Mouse (Mus musculus) neural tube, embryonic 12.5 days (tissue): ENCODE measurements around the gene Eif4b. TPM values are rescaled to one million over a fixed set of nuclear protein-coding genes. Genes with fewer than 3 reads are reported as not detected.

Source experiments
- ATAC-seq: fragments of 200-750 bp; cut with Nextera tagmentation; 2 replicates; pipeline ENCODE4 v1.8.0; 2017; ENCODE audit warnings: low read depth, mild to moderate bottlenecking, moderate TSS enrichment, moderate library complexity; ENCODE audit not compliant: low FRiP score
- H3K27ac ChIP-seq: fragments of 300-500 bp; sonication (generic); 2 replicates; pipeline ENCODE4 v1.5.1; 2016
- H3K27me3 ChIP-seq: fragments of 300-500 bp; sonication (generic); replicated peaks from 2 replicates; pipeline ENCODE4 v1.6.1; 2016; ENCODE audit warnings: mild to moderate bottlenecking
- H3K36me3 ChIP-seq: fragments of 300-500 bp; sonication (generic); 2 replicates; pipeline ENCODE4 v1.6.1; 2016; ENCODE audit warnings: mild to moderate bottlenecking
- H3K4me1 ChIP-seq: fragments of 300-500 bp; sonication (generic); 2 replicates; pipeline ENCODE4 v1.6.1; 2016
- H3K4me2 ChIP-seq: fragments of 300-500 bp; sonication (generic); replicated peaks from 2 replicates; pipeline ENCODE4 v1.6.1; 2016; ENCODE audit warnings: mild to moderate bottlenecking
- H3K4me3 ChIP-seq: fragments of 300-500 bp; sonication (generic); 2 replicates; pipeline ENCODE4 v1.5.1; 2016
- H3K9ac ChIP-seq: fragments of 300-500 bp; sonication (generic); 2 replicates; pipeline ENCODE4 v1.6.1; 2016; ENCODE audit warnings: mild to moderate bottlenecking
- H3K9me3 ChIP-seq: fragments of 300-500 bp; sonication (generic); 2 replicates; pipeline ENCODE4 v1.6.1; 2016; ENCODE audit warnings: mild to moderate bottlenecking
- WGBS: fragments of 180-500 bp; shearing (Covaris S2); methylation state at CpG from one replicate; pipeline ENCODE4 v1.1.7; 2016; 5-methylcytosine and 5-hydroxymethylcytosine counted together
- polyA plus RNA-seq: library from polyadenylated mRNA; unstranded; fragments of >200 nt; fragmentation: Nextera tagmentation; extraction: Ambion mirVana; gene quantifications from 2 replicates; pipeline ENCODE4 v1.2.1, GENCODE M21; 2016

The Eif4b gene
- polyA plus RNA-seq, 1 experiment from 2014 or later = 92.3 TPM

GRCm38 (mm10) chr15:102136129-102136758 lies 62.7 kb downstream of the Eif4b start, which contains the start of gene Spryd3:
Gene Spryd3 (minus strand): TSS chr15:102136234.
- H3K27ac ChIP-seq = peak within 1 kb of the TSS; percentile 15; the same call in 1 of the 2 replicates
- H3K9me3 ChIP-seq = no peaks in the 10 kb centered on the region
- peak within 1 kb of the TSS; percentile 88 for H3K4me3 ChIP-seq
- no peaks in the 10 kb centered on the region for H3K27me3 ChIP-seq
- peak within 1 kb of the TSS; percentile 87 for H3K9ac ChIP-seq
- under 1% methylated on average over 50 of the region's 50 CpGs for WGBS
- H3K4me2 ChIP-seq = peak within 1 kb of the TSS; percentile 77
- peaks cover 18% of the 10 kb centered on the region for H3K36me3 ChIP-seq
- ATAC-seq = peak; percentile 99
- peaks cover 12% of the 10 kb centered on the region for H3K4me1 ChIP-seq

GRCm38 (mm10) chr15:102141120-102141519 lies 67.5 kb downstream of the Eif4b start:
- peaks cover 10% of the 10 kb centered on the region for H3K4me1 ChIP-seq
- H3K4me2 ChIP-seq = no peak overlapping the region
- no peaks in the 10 kb centered on the region for H3K36me3 ChIP-seq
- H3K27me3 ChIP-seq = peaks cover 34% of the 10 kb centered on the region
- H3K4me3 ChIP-seq = no peak overlapping the region
- ATAC-seq = no peak
- 90% methylated on average over 5 of the region's 5 CpGs for WGBS
- H3K9ac ChIP-seq = no peak overlapping the region
- no peaks in the 10 kb centered on the region for H3K9me3 ChIP-seq
- no peak overlapping the region for H3K27ac ChIP-seq

GRCm38 (mm10) chr15:102142914-102143912 lies 69.6 kb downstream of the Eif4b start:
- no peak for ATAC-seq
- no peak overlapping the region for H3K4me3 ChIP-seq
- H3K9me3 ChIP-seq = no peaks in the 10 kb centered on the region
- H3K4me1 ChIP-seq = peaks cover 8% of the 10 kb centered on the region
- 60% methylated on average over 23 of the region's 23 CpGs for WGBS
- H3K9ac ChIP-seq = no peak overlapping the region
- H3K27ac ChIP-seq = no peak overlapping the region
- no peak overlapping the region for H3K4me2 ChIP-seq
- H3K27me3 ChIP-seq = peaks cover 36% of the 10 kb centered on the region
- no peaks in the 10 kb centered on the region for H3K36me3 ChIP-seq

- no peak for ATAC-seq
- Histone ChIP-seq H3K27me3 (peaks cover 36% of the 10 kb centered on the region), H3K9ac (0 out of 2 replicates have a peak within 1 kb of the TSS, but pooled peaks have one; percentile 40), H3K36me3 (no peaks in the 10 kb centered on the region), H3K4me2 (peak within 1 kb of the TSS; percentile 46), H3K9me3 (no peaks in the 10 kb centered on the region), H3K4me1 (peaks cover 8% of the 10 kb centered on the region), H3K27ac (no peak within 1 kb of the TSS), H3K4me3 (peak within 1 kb of the TSS; percentile 11; the same call in 1 of the 2 replicates)
- WGBS = 5% methylated on average over 22 of the region's 22 CpGs
These were observed 70.7 kb downstream of the Eif4b start, which contains the start of gene Igfbp6 for GRCm38 (mm10) chr15:102144274-102144711. Gene Igfbp6 (plus strand): TSS chr15:102144362.

GRCm38 (mm10) chr15:102144726-102145125 lies 71.2 kb downstream of the Eif4b start:
- H3K27me3 ChIP-seq = peaks cover 36% of the 10 kb centered on the region

GRCm38 (mm10) chr15:102145330-102145729 lies 71.8 kb downstream of the Eif4b start:
- Histone ChIP-seq H3K36me3 (no peaks in the 10 kb centered on the region), H3K27ac (no peak overlapping the region), H3K27me3 (peaks cover 36% of the 10 kb centered on the region), H3K4me3 (no peak overlapping the region), H3K9ac (no peak overlapping the region), H3K4me2 (no peak overlapping the region), H3K9me3 (no peaks in the 10 kb centered on the region), H3K4me1 (peaks cover 8% of the 10 kb centered on the region)
- WGBS = 86% methylated on average over 10 of the region's 10 CpGs
- no peak for ATAC-seq

More at GRCm38 (mm10) chr15:102144726-102145125, 71.2 kb downstream of the Eif4b start:
- Histone ChIP-seq H3K4me2 (peak overlapping the region; percentile 46), H3K9me3 (no peaks in the 10 kb centered on the region), H3K4me1 (peaks cover 8% of the 10 kb centered on the region), H3K4me3 (peak overlapping the region; percentile 11; the same call in 1 of the 2 replicates), H3K27ac (no peak overlapping the region), H3K9ac (0 out of 2 replicates have a peak overlapping the region, but pooled peaks have one; percentile 40), H3K36me3 (no peaks in the 10 kb centered on the region)
- 16% methylated on average over 19 of the region's 19 CpGs for WGBS
- ATAC-seq = no peak

GRCm38 (mm10) chr15:102146089-102146488 lies 72.5 kb downstream of the Eif4b start:
- no peak overlapping the region for H3K27ac ChIP-seq
- no peak overlapping the region for H3K4me3 ChIP-seq
- H3K9me3 ChIP-seq = no peaks in the 10 kb centered on the region
- H3K4me2 ChIP-seq = no peak overlapping the region
- H3K36me3 ChIP-seq = no peaks in the 10 kb centered on the region
- H3K4me1 ChIP-seq = peaks cover 8% of the 10 kb centered on the region
- 92% methylated on average over 5 of the region's 5 CpGs for WGBS
- peaks cover 36% of the 10 kb centered on the region for H3K27me3 ChIP-seq
- no peak for ATAC-seq
- H3K9ac ChIP-seq = no peak overlapping the region

Other genes starting within 250 kb of the Eif4b start
- 1.6 and 2.5 TPM in 2 replicates for gene Krt1, start 223.0 kb upstream of the Eif4b start, polyA plus RNA-seq
- not detected in 2 replicates for gene Krt77, start 204.1 kb upstream of the Eif4b start, polyA plus RNA-seq
- not detected in 2 replicates for gene Krt76, start 180.9 kb upstream of the Eif4b start, polyA plus RNA-seq
- not detected in 2 replicates for gene Krt4, start 149.0 kb upstream of the Eif4b start, polyA plus RNA-seq
- gene Krt79, start 133.4 kb upstream of the Eif4b start, polyA plus RNA-seq = 0.18 TPM in 1 of 2 replicates, not detected in the other
- gene Krt78, start 119.5 kb upstream of the Eif4b start, polyA plus RNA-seq = 0.05 TPM in 1 of 2 replicates, not detected in the other
- 5.4 and 6.8 TPM in 2 replicates for gene Krt8, start 69.3 kb upstream of the Eif4b start, polyA plus RNA-seq
- 4.1 and 4.2 TPM in 2 replicates for gene Krt18, start 45.6 kb upstream of the Eif4b start, polyA plus RNA-seq
- gene Tns2, start 26.6 kb downstream of the Eif4b start, polyA plus RNA-seq = 13.0 and 13.5 TPM in 2 replicates
- gene Spryd3, start 62.5 kb downstream of the Eif4b start, polyA plus RNA-seq = 29.6 and 33.3 TPM in 2 replicates
- gene Igfbp6, start 70.6 kb downstream of the Eif4b start, polyA plus RNA-seq = 0.60 and 0.63 TPM in 2 replicates
- gene Soat2, start 76.8 kb downstream of the Eif4b start, polyA plus RNA-seq = 0.11 TPM in 1 of 2 replicates, not detected in the other
- 98.3 and 105 TPM in 2 replicates for gene Zfp740, start 129.5 kb downstream of the Eif4b start, polyA plus RNA-seq
- 46.7 and 48.3 TPM in 2 replicates for gene Csad, start 131.0 kb downstream of the Eif4b start, polyA plus RNA-seq
- gene Itgb7, start 158.2 kb downstream of the Eif4b start, polyA plus RNA-seq = 0.29 and 0.79 TPM in 2 replicates
- gene Rarg, start 183.7 kb downstream of the Eif4b start, polyA plus RNA-seq = 15.4 and 18.7 TPM in 2 replicates
- gene Gm9918, start 196.8 kb downstream of the Eif4b start, polyA plus RNA-seq = 0.09 and 0.23 TPM in 2 replicates
- gene Mfsd5, start 205.7 kb downstream of the Eif4b start, polyA plus RNA-seq = 53.2 and 56.4 TPM in 2 replicates
- 22.5 and 25.4 TPM in 2 replicates for gene Espl1, start 222.5 kb downstream of the Eif4b start, polyA plus RNA-seq